Mouse (Mus musculus) testis, adult 2 months (tissue): ENCODE data around the gene Baz2b.

ENCODE experiments used
- CTCF ChIP-seq: fragments of 200-500 bp; IDR thresholded peaks from 2 replicates; pipeline ENCODE4 v1.5.1; 2012; ENCODE audit warnings: low read depth, mild to moderate bottlenecking, inconsistent platforms, low read length, moderate library complexity; ENCODE audit not compliant: control insufficient read depth, insufficient read depth, insufficient replicate concordance
- POLR2A ChIP-seq: fragments of 200-500 bp; IDR thresholded peaks from 2 replicates; pipeline ENCODE4 v1.6.1; 2012; ENCODE audit warnings: low read depth, mild to moderate bottlenecking, inconsistent platforms, low read length, moderate library complexity; ENCODE audit not compliant: control insufficient read depth

GRCm38 (mm10) chr2:60114901-60115300 is 94.7 kb downstream of the Baz2b start:
- TF ChIP-seq POLR2A (no peak), CTCF (no peak)
